Mouse (Mus musculus) neural tube, embryonic 12.5 days (tissue): ENCODE results near the gene Rpp25. TPM values are rescaled to one million over a fixed set of nuclear protein-coding genes. Genes with fewer than 3 reads are reported as not detected.

Source experiments
- ATAC-seq: fragments of 200-750 bp; cut with Nextera tagmentation; 2 replicates; pipeline ENCODE4 v1.8.0; 2017; ENCODE audit warnings: low read depth, mild to moderate bottlenecking, moderate TSS enrichment, moderate library complexity; ENCODE audit not compliant: low FRiP score
- H3K27ac ChIP-seq: fragments of 300-500 bp; sonication (generic); 2 replicates; pipeline ENCODE4 v1.5.1; 2016
- H3K27me3 ChIP-seq: fragments of 300-500 bp; sonication (generic); replicated peaks from 2 replicates; pipeline ENCODE4 v1.6.1; 2016; ENCODE audit warnings: mild to moderate bottlenecking
- H3K36me3 ChIP-seq: fragments of 300-500 bp; sonication (generic); 2 replicates; pipeline ENCODE4 v1.6.1; 2016; ENCODE audit warnings: mild to moderate bottlenecking
- H3K4me1 ChIP-seq: fragments of 300-500 bp; sonication (generic); 2 replicates; pipeline ENCODE4 v1.6.1; 2016
- H3K4me2 ChIP-seq: fragments of 300-500 bp; sonication (generic); replicated peaks from 2 replicates; pipeline ENCODE4 v1.6.1; 2016; ENCODE audit warnings: mild to moderate bottlenecking
- H3K4me3 ChIP-seq: fragments of 300-500 bp; sonication (generic); 2 replicates; pipeline ENCODE4 v1.5.1; 2016
- H3K9ac ChIP-seq: fragments of 300-500 bp; sonication (generic); 2 replicates; pipeline ENCODE4 v1.6.1; 2016; ENCODE audit warnings: mild to moderate bottlenecking
- H3K9me3 ChIP-seq: fragments of 300-500 bp; sonication (generic); 2 replicates; pipeline ENCODE4 v1.6.1; 2016; ENCODE audit warnings: mild to moderate bottlenecking
- WGBS: fragments of 180-500 bp; shearing (Covaris S2); methylation state at CpG from one replicate; pipeline ENCODE4 v1.1.7; 2016; 5-methylcytosine and 5-hydroxymethylcytosine counted together
- polyA plus RNA-seq: library from polyadenylated mRNA; unstranded; fragments of >200 nt; fragmentation: Nextera tagmentation; extraction: Ambion mirVana; gene quantifications from 2 replicates; pipeline ENCODE4 v1.2.1, GENCODE M21; 2016

Rpp25 gene
- polyA plus RNA-seq, 1 experiment from 2014 or later = 12.4 TPM

GRCm38 (mm10) chr9:57498536-57498935 is 5.3 kb upstream of the Rpp25 start:
- WGBS = 58% methylated on average over 7 of the region's 7 CpGs
- no peaks in the 10 kb centered on the region for H3K9me3 ChIP-seq
- no peaks in the 10 kb centered on the region for H3K36me3 ChIP-seq
- peaks cover 37% of the 10 kb centered on the region for H3K27me3 ChIP-seq
- no peak overlapping the region for H3K4me2 ChIP-seq
- H3K9ac ChIP-seq = no peak overlapping the region
- H3K27ac ChIP-seq = no peak overlapping the region
- ATAC-seq = no peak
- no peak overlapping the region for H3K4me3 ChIP-seq
- H3K4me1 ChIP-seq = peaks cover 32% of the 10 kb centered on the region

GRCm38 (mm10) chr9:57501452-57501851 is 2.4 kb upstream of the Rpp25 start:
- Histone ChIP-seq H3K4me1 (peaks cover 57% of the 10 kb centered on the region), H3K36me3 (no peaks in the 10 kb centered on the region), H3K9ac (no peak overlapping the region), H3K9me3 (no peaks in the 10 kb centered on the region), H3K27me3 (peaks cover 66% of the 10 kb centered on the region), H3K27ac (peak overlapping the region; percentile 50; the same call in 1 of the 2 replicates), H3K4me3 (peak overlapping the region; percentile 7; the same call in 1 of the 2 replicates), H3K4me2 (peak overlapping the region; percentile 52)
- 6% methylated on average over 13 of the region's 13 CpGs for WGBS
- no peak; the same call in 1 of the 2 replicates for ATAC-seq

GRCm38 (mm10) chr9:57501861-57502260 is 2.0 kb upstream of the Rpp25 start:
- H3K4me1 ChIP-seq = peaks cover 57% of the 10 kb centered on the region
- peaks cover 65% of the 10 kb centered on the region for H3K27me3 ChIP-seq
- peak overlapping the region; percentile 50; the same call in 1 of the 2 replicates for H3K27ac ChIP-seq
- H3K9ac ChIP-seq = no peak overlapping the region
- peak; percentile 67 for ATAC-seq
- H3K9me3 ChIP-seq = no peaks in the 10 kb centered on the region
- peak overlapping the region; percentile 7; the same call in 1 of the 2 replicates for H3K4me3 ChIP-seq
- no peaks in the 10 kb centered on the region for H3K36me3 ChIP-seq
- H3K4me2 ChIP-seq = peak overlapping the region; percentile 52
- WGBS = under 1% methylated on average over 20 of the region's 20 CpGs

- peak overlapping the region; percentile 36; the same call in 1 of the 2 replicates for H3K4me3 ChIP-seq
- WGBS = 2% methylated on average over 23 of the region's 23 CpGs
- peak overlapping the region; percentile 80 for H3K4me2 ChIP-seq
- peaks cover 64% of the 10 kb centered on the region for H3K27me3 ChIP-seq
- no peaks in the 10 kb centered on the region for H3K9me3 ChIP-seq
- peak overlapping the region; percentile 47; the same call in 1 of the 2 replicates for H3K9ac ChIP-seq
- no peak for ATAC-seq
- H3K36me3 ChIP-seq = no peaks in the 10 kb centered on the region
- peaks cover 57% of the 10 kb centered on the region for H3K4me1 ChIP-seq
- no peak overlapping the region for H3K27ac ChIP-seq
Measured at GRCm38 (mm10) chr9:57502911-57503621, 760 bp upstream of the Rpp25 start.

- Histone ChIP-seq H3K27ac (no peak overlapping the region), H3K9ac (peak overlapping the region; percentile 47), H3K4me1 (peaks cover 51% of the 10 kb centered on the region), H3K4me2 (peak overlapping the region; percentile 80), H3K9me3 (no peaks in the 10 kb centered on the region), H3K27me3 (peaks cover 64% of the 10 kb centered on the region), H3K36me3 (no peaks in the 10 kb centered on the region), H3K4me3 (peak overlapping the region; percentile 36)
- WGBS = 1% methylated on average over 34 of the region's 34 CpGs
- peak; percentile 41; the same call in 1 of the 2 replicates for ATAC-seq
Measured at GRCm38 (mm10) chr9:57504381-57504700, 515 bp downstream of the Rpp25 start.

- no peaks in the 10 kb centered on the region for H3K36me3 ChIP-seq
- peak overlapping the region; percentile 80 for H3K4me2 ChIP-seq
- H3K27me3 ChIP-seq = peaks cover 60% of the 10 kb centered on the region
- no peak overlapping the region for H3K4me3 ChIP-seq
- no peak overlapping the region for H3K9ac ChIP-seq
- H3K9me3 ChIP-seq = no peaks in the 10 kb centered on the region
- 51% methylated on average over 10 of the region's 10 CpGs for WGBS
- peaks cover 51% of the 10 kb centered on the region for H3K4me1 ChIP-seq
- H3K27ac ChIP-seq = no peak overlapping the region
- no peak for ATAC-seq
Measured at GRCm38 (mm10) chr9:57504891-57505290, 1.1 kb downstream of the Rpp25 start.

- peak overlapping the region; percentile 80 for H3K4me2 ChIP-seq
- no peaks in the 10 kb centered on the region for H3K9me3 ChIP-seq
- ATAC-seq = peak; percentile 57; the same call in 1 of the 2 replicates
- H3K4me3 ChIP-seq = no peak overlapping the region
- no peaks in the 10 kb centered on the region for H3K36me3 ChIP-seq
- peaks cover 51% of the 10 kb centered on the region for H3K4me1 ChIP-seq
- 17% methylated on average over 8 of the region's 8 CpGs for WGBS
- peaks cover 52% of the 10 kb centered on the region for H3K27me3 ChIP-seq
- peak overlapping the region; percentile 14; the same call in 1 of the 2 replicates for H3K9ac ChIP-seq
- peak overlapping the region; percentile 18; the same call in 1 of the 2 replicates for H3K27ac ChIP-seq
Measured at GRCm38 (mm10) chr9:57505700-57506099, 1.9 kb downstream of the Rpp25 start.

- no peak for ATAC-seq
- Histone ChIP-seq H3K4me3 (no peak overlapping the region), H3K27ac (no peak overlapping the region), H3K4me2 (no peak overlapping the region), H3K36me3 (no peaks in the 10 kb centered on the region), H3K9ac (no peak overlapping the region), H3K4me1 (peaks cover 7% of the 10 kb centered on the region), H3K9me3 (no peaks in the 10 kb centered on the region), H3K27me3 (peaks cover 9% of the 10 kb centered on the region)
- 54% methylated on average over 2 of the region's 2 CpGs for whole genome bisulfite sequencing
Measured at GRCm38 (mm10) chr9:57510577-57510976, 6.8 kb downstream of the Rpp25 start.

GRCm38 (mm10) chr9:57517113-57517512 is 13.3 kb downstream of the Rpp25 start:
- Histone ChIP-seq H3K27ac (no peak overlapping the region), H3K27me3 (no peaks in the 10 kb centered on the region), H3K4me3 (no peak overlapping the region), H3K4me1 (peaks cover 2% of the 10 kb centered on the region), H3K9ac (no peak overlapping the region), H3K36me3 (no peaks in the 10 kb centered on the region), H3K9me3 (no peaks in the 10 kb centered on the region), H3K4me2 (no peak overlapping the region)
- no peak for ATAC-seq
- WGBS = 8% methylated on average over 3 of the region's 3 CpGs

GRCm38 (mm10) chr9:57520375-57521055 is 16.7 kb downstream of the Rpp25 start:
- Histone ChIP-seq H3K4me3 (peak overlapping the region; percentile 98), H3K27me3 (no peaks in the 10 kb centered on the region), H3K9me3 (no peaks in the 10 kb centered on the region), H3K4me2 (peak overlapping the region; percentile 85), H3K4me1 (peaks cover 17% of the 10 kb centered on the region), H3K9ac (peak overlapping the region; percentile 96), H3K27ac (no peak overlapping the region), H3K36me3 (no peaks in the 10 kb centered on the region)
- peak; percentile 15 for ATAC-seq
- WGBS = 26% methylated on average over 16 of the region's 16 CpGs

- Histone ChIP-seq H3K4me2 (peak within 1 kb of the TSS; percentile 85), H3K27ac (peak within 1 kb of the TSS; percentile 90), H3K4me1 (peaks cover 17% of the 10 kb centered on the region), H3K36me3 (no peaks in the 10 kb centered on the region), H3K9ac (peak within 1 kb of the TSS; percentile 96), H3K9me3 (no peaks in the 10 kb centered on the region), H3K4me3 (peak within 1 kb of the TSS; percentile 98), H3K27me3 (no peaks in the 10 kb centered on the region)
- peak; percentile 95 for ATAC-seq
- WGBS = under 1% methylated on average over 95 of the region's 95 CpGs
Measured at GRCm38 (mm10) chr9:57521056-57521911, 17.5 kb downstream of the Rpp25 start, which contains the start of gene Cox5a. TSS of gene Cox5a (plus strand) at chr9:57521274.
